Mouse (Mus musculus): ENCODE measurements around the gene Tssk1. TPM values are rescaled to one million over a fixed set of nuclear protein-coding genes. Genes with fewer than 3 reads are reported as not detected.
A peak's percentile ranks its signal among the peaks of the same experiment; 100 is the strongest.

The Tssk1 gene
- polyA plus RNA-seq, 1 experiment from 2014 or later = 0.13 TPM

GRCm38 (mm10) chr16:17892606-17893005 lies 1.4 kb upstream of the Tssk1 start:
- ATAC-seq (no peak), DNase-seq (ENCODE audit: low read depth, low spot score) (no peak)
- POLR2A ChIA-PET = no interaction called here
- no peak for TF ChIP-seq CTCF (IDR thresholded peaks at IDR 0.05)
- H3K27me3 ChIP-seq = no peaks in the 10 kb centered on the region
- CTCF ChIA-PET = interaction anchor here (1.5 to 1.7 kb wide), 2 partner anchors 16 to 23 kb away, joined by 3 read pairs; no protein-coding TSS in a partner anchor
- in situ Hi-C loops (cut with MboI; ENCODE audit: low pct_unique_long_range_greater_than_20kb) = no loop called here

- POLR2A ChIA-PET = interaction anchor here (0.6 kb wide), 1 partner anchor 299 kb away, joined by 5 read pairs; no protein-coding TSS in a partner anchor
- no peak for TF ChIP-seq CTCF (IDR thresholded peaks at IDR 0.05)
Measured at GRCm38 (mm10) chr16:17896091-17896490, 2.1 kb downstream of the Tssk1 start.

GRCm38 (mm10) chr16:17898462-17898861 lies 4.4 kb downstream of the Tssk1 start, which contains the start of the genes Dgcr2 and Tssk2:
Dgcr2 (minus strand) TSS chr16:17898562.
Tssk2 (plus strand) TSS chr16:17898637.
- in situ Hi-C loops (cut with MboI; ENCODE audit: low pct_unique_long_range_greater_than_20kb) = no loop called here

More at GRCm38 (mm10) chr16:17896091-17896490, 2.1 kb downstream of the Tssk1 start:
- no peak for DNase-seq (ENCODE audit: low read depth, low spot score)
- no peaks in the 10 kb centered on the region for H3K27me3 ChIP-seq
- CTCF ChIA-PET = interaction anchor here (1.2 kb wide), 1 partner anchor 13 kb away, joined by 3 read pairs; no protein-coding TSS in a partner anchor
- in situ Hi-C loops (cut with MboI; ENCODE audit: low pct_unique_long_range_greater_than_20kb) = no loop called here
- no peak for ATAC-seq

GRCm38 (mm10) chr16:17911052-17911595 lies 17.1 kb downstream of the Tssk1 start, which contains the start of gene Ess2:
Ess2 (minus strand) TSS chr16:17911348.
- ATAC-seq (peak; percentile 86), DNase-seq (ENCODE audit: low read depth, low spot score) (peak; percentile 71)
- ChIA-PET POLR2A (interaction anchor here (1.6 kb wide), 1 partner anchor 10 kb away, joined by 7 read pairs; no protein-coding TSS in a partner anchor), CTCF (interaction anchor here (2.8 kb wide), 1 partner anchor 10 kb away, joined by 10 read pairs; no protein-coding TSS in a partner anchor)
- TF ChIP-seq CTCF (IDR thresholded peaks at IDR 0.05) = no peak
- peaks cover 41% of the 10 kb centered on the region for H3K27me3 ChIP-seq
- in situ Hi-C loops (cut with MboI; ENCODE audit: low pct_unique_long_range_greater_than_20kb) = loop anchor here (5.0 kb wide), 2 partner anchors 76 to 126 kb away; no protein-coding TSS in a partner anchor

More at GRCm38 (mm10) chr16:17898462-17898861, 4.4 kb downstream of the Tssk1 start, which contains the start of the genes Dgcr2 and Tssk2:
- CTCF ChIA-PET = no interaction called here
- H3K27me3 ChIP-seq = no peaks in the 10 kb centered on the region
- no peak for DNase-seq (ENCODE audit: low read depth, low spot score)
- POLR2A ChIA-PET = no interaction called here
- no peak for TF ChIP-seq CTCF (IDR thresholded peaks at IDR 0.05)
- no peak for ATAC-seq

GRCm38 (mm10) chr16:17914307-17915249 lies 20.6 kb downstream of the Tssk1 start, which contains the start of gene Gsc2:
Gsc2 (minus strand) TSS chr16:17915059.
- no peak for DNase-seq (ENCODE audit: low read depth, low spot score)
- ATAC-seq = no peak
- in situ Hi-C loops (cut with MboI; ENCODE audit: low pct_unique_long_range_greater_than_20kb) = loop anchor here (5.0 kb wide), 2 partner anchors 73 to 123 kb away; no protein-coding TSS in a partner anchor
- POLR2A ChIA-PET = interaction anchor here (0.9 kb wide), 1 partner anchor 31 kb away, joined by 3 read pairs; no protein-coding TSS in a partner anchor
- TF ChIP-seq CTCF (IDR thresholded peaks at IDR 0.05) = no peak
- H3K27me3 ChIP-seq = peaks cover 57% of the 10 kb centered on the region
- CTCF ChIA-PET = no interaction called here

- CTCF ChIA-PET = interaction anchor here (1.5 to 2.1 kb wide), 2 partner anchors 9 to 18 kb away, joined by 7 to 10 read pairs; partner anchors contain the start of gene Ess2
- DNase-seq (ENCODE audit: low read depth, low spot score) (no peak), ATAC-seq (no peak)
- H3K27me3 ChIP-seq = peaks cover 22% of the 10 kb centered on the region
- no peak for TF ChIP-seq CTCF (IDR thresholded peaks at IDR 0.05)
- in situ Hi-C loops (cut with MboI; ENCODE audit: low pct_unique_long_range_greater_than_20kb) = no loop called here
- POLR2A ChIA-PET = interaction anchor here (1.4 kb wide), 1 partner anchor 10 kb away, joined by 7 read pairs; no protein-coding TSS in a partner anchor
Measured at GRCm38 (mm10) chr16:17920586-17920985, 26.6 kb downstream of the Tssk1 start.

GRCm38 (mm10) chr16:17921325-17922162 lies 27.5 kb downstream of the Tssk1 start:
- DNase-seq (ENCODE audit: low read depth, low spot score) = peak; percentile 77
- ChIA-PET CTCF (interaction anchor here (1.2 to 2.1 kb wide), 3 partner anchors 10 to 37 kb away, joined by 3 to 10 read pairs (median 7); partner anchors contain the start of gene Ess2), POLR2A (interaction anchor here (0.5 to 1.9 kb wide), 4 partner anchors 11 to 309 kb away, joined by 3 to 7 read pairs (median 5); partner anchors contain the start of gene Gm20518)
- ATAC-seq = peak; percentile 78
- in situ Hi-C loops (cut with MboI; ENCODE audit: low pct_unique_long_range_greater_than_20kb) = no loop called here
- peaks cover 12% of the 10 kb centered on the region for H3K27me3 ChIP-seq
- TF ChIP-seq CTCF (IDR thresholded peaks at IDR 0.05) = no peak

GRCm38 (mm10) chr16:17922163-17922538 lies 28.1 kb downstream of the Tssk1 start:
- TF ChIP-seq CTCF (IDR thresholded peaks at IDR 0.05) = no peak
- ATAC-seq = no peak
- DNase-seq (ENCODE audit: low read depth, low spot score) = no peak
- in situ Hi-C loops (cut with MboI; ENCODE audit: low pct_unique_long_range_greater_than_20kb) = no loop called here
- peaks cover 6% of the 10 kb centered on the region for H3K27me3 ChIP-seq
- CTCF ChIA-PET = interaction anchor here (1.2 to 2.1 kb wide), 3 partner anchors 10 to 38 kb away, joined by 3 to 10 read pairs (median 7); partner anchors contain the start of gene Ess2
- POLR2A ChIA-PET = interaction anchor here (0.7 to 1.9 kb wide), 3 partner anchors 12 to 86 kb away, joined by 3 to 7 read pairs (median 7); partner anchors contain the start of gene Gm20518

All from Patski (cell line).